Mouse (Mus musculus) hematopoietic stem cell, adult 5-6 weeks (primary cell): Measurements from ENCODE around the gene Triap1. TPM values are rescaled to one million over a fixed set of nuclear protein-coding genes. Genes with fewer than 3 reads are reported as not detected.
"Not testable (repeated sequence)": the region's sequence is repeated elsewhere in the genome, so short reads cannot be mapped to it uniquely, and the experiment has no call there.

ENCODE experiments used
- ATAC-seq, 2 experiments: fragments of 125-278 bp in 1 of 2; replicated peaks in 1 of 2; 2 replicates each; pipeline ENCODE4 v1.8.0; 2016 to 2017; ENCODE audit warnings: inconsistent platforms in 2 of 2, mild to moderate bottlenecking in 2 of 2, moderate number of reproducible peaks in 2 of 2, low read depth in 1 of 2, moderate TSS enrichment in 1 of 2; ENCODE audit not compliant: low FRiP score in 2 of 2, poor library complexity in 2 of 2, severe bottlenecking in 2 of 2, insufficient read depth in 1 of 2, low TSS enrichment in 1 of 2
- total RNA-seq: library from RNA; stranded (forward); fragments of 172-1452, 232-1000 nt; gene quantifications from 2 replicates; pipeline ENCODE4 v1.2.3, GENCODE M21; 2017

Gene Triap1
- total RNA-seq: 8.6 and 9.6 TPM in 2 replicates

GRCm38 (mm10) chr5:115340577-115341313 is at the start of gene Triap1, which contains the start of gene Gatc:
Triap1 (plus strand) TSS chr5:115341225.
Gatc (minus strand) TSS chr5:115341178.
- peak; percentile 93 to 94 for ATAC-seq

- ATAC-seq: no peak
Measured at GRCm38 (mm10) chr5:115294173-115294572, 46.9 kb upstream of the Triap1 start.

GRCm38 (mm10) chr5:115296347-115296746 is 44.7 kb upstream of the Triap1 start:
- ATAC-seq: no peak

- peak in 1 of 2 experiments; percentile 12; a peak in 2 of 4 replicates for ATAC-seq
Measured at GRCm38 (mm10) chr5:115300035-115300744, 40.8 kb upstream of the Triap1 start.

DNA sequence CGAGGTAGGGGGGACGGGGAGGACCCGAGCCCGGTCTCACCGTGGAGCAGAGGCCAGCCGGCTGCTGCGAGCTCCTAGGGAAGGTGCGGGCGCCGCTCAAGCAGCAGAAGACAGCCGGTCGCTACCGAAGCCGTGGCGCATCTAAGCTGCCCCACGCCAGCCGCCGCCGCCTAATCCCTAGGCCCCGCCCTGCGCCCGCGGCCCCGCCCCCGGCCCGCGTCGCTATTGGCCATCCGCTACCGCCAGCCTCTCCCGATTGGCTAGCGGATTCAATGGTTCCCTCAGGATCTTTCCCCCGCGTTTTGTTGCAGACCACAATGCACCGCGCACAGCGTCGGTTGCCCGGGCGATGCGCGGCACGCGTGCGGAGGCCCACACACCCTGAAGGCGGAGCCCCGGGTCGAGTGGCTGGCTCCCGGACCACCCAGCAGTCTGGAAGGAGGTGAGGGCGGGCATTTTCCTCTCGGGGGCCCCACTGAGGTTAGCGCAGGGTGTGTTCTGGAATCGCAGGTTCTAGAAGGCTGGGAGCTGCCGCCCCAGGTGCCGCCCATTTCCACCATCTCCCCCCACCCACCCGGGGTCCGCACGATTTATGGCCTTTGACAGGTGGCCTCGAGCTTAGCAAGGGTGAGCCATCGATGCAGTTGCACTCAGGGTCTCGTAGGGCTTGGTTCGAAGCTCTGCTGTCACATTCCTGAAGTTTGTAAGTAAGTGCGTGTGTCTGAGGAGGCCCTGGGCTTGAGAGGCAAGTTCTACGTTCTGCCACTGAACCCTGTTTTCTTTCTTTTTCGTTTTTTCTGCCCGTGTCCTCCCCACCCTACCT is 40.0 kb upstream of the Triap1 start, which contains the start of gene Dynll1:
Gene Dynll1 (minus strand): TSS at position 208 of the 823 bp plus-strand sequence.
- ATAC-seq: peak; percentile 93 to 95

DNA sequence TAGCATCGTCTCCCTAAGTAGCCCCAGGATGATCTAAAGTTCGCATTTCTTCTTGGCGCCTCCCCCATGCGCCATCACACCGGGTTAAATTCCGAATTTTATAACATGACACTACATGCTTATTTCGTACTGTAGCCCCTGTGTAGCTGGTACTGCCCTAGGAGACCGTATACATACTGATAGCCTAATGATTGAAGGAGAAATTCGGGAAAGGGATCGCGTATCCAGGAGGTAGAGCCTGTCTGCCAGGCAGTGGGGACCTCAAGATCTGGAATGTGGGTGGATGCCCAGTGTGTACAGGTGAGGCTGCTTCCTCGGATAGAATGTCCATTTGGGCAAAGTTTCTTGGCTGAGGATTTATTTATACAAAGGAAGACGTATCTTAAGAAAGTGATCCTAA is 39.4 kb upstream of the Triap1 start:
- ATAC-seq: no peak

DNA sequence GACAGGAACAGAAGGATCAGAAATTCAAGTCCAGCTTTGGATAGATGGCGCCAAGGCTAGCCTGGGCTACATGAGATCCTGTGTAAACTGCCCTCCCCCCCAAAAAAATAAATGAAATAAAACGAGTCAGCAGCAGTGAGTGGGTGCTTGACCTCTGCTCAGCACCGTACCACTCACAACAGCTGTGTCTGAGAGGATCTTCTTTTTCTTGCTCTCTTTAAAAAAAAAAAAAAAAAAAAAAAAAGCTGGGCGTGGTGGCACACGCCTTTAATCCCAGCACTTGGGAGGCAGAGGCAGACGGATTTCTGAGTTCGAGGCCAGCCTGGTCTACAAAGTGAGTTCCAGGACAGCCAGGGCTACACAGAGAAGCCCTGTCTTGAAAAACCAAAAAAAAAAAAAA is 38.8 kb upstream of the Triap1 start:
- ATAC-seq: not testable (repeated sequence)

- ATAC-seq: 0 out of 4 replicates have a peak, but pooled peaks of 1 of the 2 experiments have one; percentile 2
Measured at GRCm38 (mm10) chr5:115312354-115312753, 28.7 kb upstream of the Triap1 start.

GRCm38 (mm10) chr5:115312816-115313667 is 28.0 kb upstream of the Triap1 start:
- peak; percentile 51 to 56; a peak in 3 of 4 replicates for ATAC-seq

DNA sequence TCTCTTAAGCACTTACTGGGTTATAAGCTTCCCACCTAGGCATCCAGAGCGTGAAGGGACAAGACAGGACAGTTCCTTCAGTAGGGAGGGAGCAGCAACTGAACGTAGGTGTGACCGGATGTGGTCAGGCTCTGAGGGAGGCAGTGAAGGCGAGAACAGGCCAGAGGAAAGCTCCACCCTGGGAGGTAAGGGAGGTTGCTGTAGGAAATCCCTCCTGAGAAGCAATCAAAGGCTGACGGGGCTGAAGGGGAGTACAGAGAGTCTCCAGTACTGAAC is 27.4 kb upstream of the Triap1 start:
- ATAC-seq: 0 out of 4 replicates have a peak, but pooled peaks of 1 of the 2 experiments have one; percentile 12

DNA sequence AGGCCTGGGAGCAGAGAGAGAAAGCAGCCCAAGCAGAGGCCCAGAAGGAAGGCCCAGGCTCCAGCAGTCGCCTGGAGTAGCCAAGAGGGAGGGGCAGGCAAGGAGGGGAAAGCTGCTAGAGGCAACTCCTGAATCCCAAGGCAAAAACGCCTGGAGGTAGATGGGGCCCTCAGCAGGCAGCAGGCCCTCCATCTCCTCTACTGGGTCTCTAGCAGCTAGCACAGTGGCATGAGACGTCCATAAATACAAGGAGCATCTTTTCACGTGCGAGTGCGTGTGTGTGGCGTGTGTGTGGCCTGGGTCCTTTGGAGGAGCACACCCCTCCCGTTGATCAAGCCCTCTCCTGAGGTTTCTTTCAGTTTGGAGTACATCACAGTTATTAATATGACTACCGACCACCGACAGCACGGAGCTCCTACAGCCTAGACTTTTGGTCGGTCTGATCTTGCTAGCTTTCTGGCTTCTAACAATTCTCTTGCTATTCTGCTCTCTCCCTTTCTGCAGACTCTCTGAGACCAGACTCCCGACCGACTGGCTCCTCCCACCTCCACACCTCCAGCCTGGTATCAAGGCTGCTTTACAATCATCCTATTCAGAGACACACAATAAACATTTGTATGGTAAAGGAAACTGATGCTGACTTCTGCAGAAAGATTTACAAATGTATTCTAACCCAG is 23.9 kb upstream of the Triap1 start:
- no peak for ATAC-seq

DNA sequence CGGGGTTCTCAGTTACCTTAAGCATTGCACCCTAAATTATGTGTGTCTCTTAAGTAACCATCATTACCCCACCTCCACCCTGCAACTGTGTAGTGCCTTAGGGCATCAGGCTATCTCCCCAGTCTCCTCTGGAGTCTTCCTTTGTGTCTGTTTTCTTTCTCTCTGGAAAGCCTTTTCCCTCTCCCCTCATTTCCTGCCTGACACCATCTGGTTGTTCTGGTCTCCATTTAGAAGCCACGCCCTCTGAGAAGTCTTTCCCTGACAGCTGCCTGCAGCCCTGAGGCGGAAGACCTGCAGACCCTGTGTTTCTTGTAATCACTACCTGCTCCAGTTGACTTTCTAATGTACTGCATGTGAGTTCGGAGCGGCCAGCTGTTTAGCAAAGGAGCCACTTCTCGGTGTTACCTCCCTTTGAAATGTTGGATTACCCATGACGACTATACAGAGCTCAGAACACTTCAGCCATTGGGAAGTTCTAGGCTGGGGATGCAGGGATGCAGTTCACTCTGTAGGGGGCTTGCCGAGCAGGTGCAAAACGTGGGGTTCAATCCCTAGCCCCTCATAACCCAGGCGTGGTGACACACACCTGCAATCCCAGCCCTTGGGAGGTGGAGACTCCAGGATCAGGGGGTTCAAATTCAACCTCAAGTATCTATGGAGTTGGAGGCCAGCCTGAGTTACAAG is 23.2 kb upstream of the Triap1 start:
- ATAC-seq: no peak

GRCm38 (mm10) chr5:115319004-115319940 is 21.8 kb upstream of the Triap1 start:
- peak; percentile 68 to 75 for ATAC-seq

DNA sequence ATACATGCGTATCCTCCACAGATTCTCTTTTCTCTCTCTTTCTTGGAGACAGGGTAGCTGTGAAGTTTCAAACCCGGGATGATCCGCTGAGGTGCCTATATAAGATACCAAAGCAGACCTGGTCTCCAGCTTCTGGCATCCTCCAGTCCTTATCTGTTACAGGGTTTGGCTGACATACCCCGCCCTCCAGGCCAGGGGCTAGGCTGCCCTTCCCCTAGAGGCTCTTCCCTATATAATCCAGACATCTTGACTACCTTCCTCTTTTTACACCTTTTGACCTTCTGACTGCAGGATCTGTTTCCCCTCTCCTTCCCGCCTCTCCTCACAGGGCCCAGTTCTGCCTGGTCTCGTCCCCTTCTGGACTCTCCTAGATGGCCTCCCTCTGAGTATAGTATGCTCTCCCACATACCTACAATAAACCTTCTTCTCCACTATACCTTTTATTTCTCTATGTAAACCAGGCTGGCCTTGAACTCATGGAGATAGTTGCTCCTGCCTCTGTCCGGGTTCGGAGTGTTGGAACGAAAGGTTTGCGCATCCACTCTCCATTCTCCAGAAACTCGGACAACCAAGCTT is 14.7 kb upstream of the Triap1 start:
- ATAC-seq: peak; percentile 27 to 33; a peak in 3 of 4 replicates
